Mouse (Mus musculus): ENCODE results near the gene Gm20388. TPM values are rescaled to one million over a fixed set of nuclear protein-coding genes. Genes with fewer than 3 reads are reported as not detected.

Gm20388 gene
- polyA plus RNA-seq, 1 experiment from 2014 or later, result not detected

GRCm38 (mm10) chr8:123992587-123992986 lies 4081.9 kb downstream of the Gm20388 start:
- H3K4me2 ChIP-seq (ENCODE audit: low read length), result no peak overlapping the region
- no peak overlapping the region for H3K4me3 ChIP-seq (ENCODE audit: control insufficient read depth in 1 of 2, insufficient read depth in 1 of 2, low read depth in 1 of 2, low read length in 2 of 2)
- peaks cover 27% of the 10 kb centered on the region for H3K36me3 ChIP-seq (ENCODE audit: control insufficient read depth, insufficient read depth, low read length)
- H3K27ac ChIP-seq (replicated peaks in 1 of 2; ENCODE audit: control insufficient read depth in 1 of 2, insufficient read depth in 1 of 2, low read depth in 2 of 2, low read length in 2 of 2), result no peak overlapping the region
- no peak for ATAC-seq (ENCODE audit: insufficient number of reproducible peaks, insufficient read depth, low FRiP score, low read depth)
- H3K4me1 ChIP-seq (ENCODE audit: control insufficient read depth in 2 of 2, insufficient read depth in 2 of 2, low read length in 2 of 2), result peaks cover 14 to 23% of the 10 kb centered on the region in 2 experiments
- no peaks in the 10 kb centered on the region for H3K9me3 ChIP-seq (ENCODE audit: control insufficient read depth, low read length)
- no peaks in the 10 kb centered on the region for H3K27me3 ChIP-seq (ENCODE audit: control insufficient read depth, insufficient read depth, low read length)
- H3K9ac ChIP-seq (ENCODE audit: low read length), result no peak overlapping the region
- 63% methylated on average over 8 of the region's 8 CpGs for WGBS

DNA sequence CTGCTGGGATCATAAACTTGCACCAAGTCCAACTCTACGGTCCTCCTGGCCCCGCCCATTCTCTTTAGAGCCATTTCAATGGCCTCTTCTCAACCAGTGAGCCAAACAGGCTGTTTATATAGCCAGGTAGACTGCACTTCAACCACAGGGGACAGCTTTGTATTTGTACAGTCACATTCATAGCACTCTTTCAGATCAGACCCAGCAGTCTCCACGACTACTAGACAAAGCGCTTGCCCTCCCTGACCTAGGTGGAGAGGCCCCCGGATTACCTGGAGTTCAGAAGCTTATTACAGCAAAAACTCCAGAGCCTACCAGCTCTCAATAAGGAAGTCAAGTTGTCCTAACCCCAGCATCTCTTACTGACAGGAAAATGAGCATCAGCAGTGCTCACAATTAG lies 4083.0 kb downstream of the Gm20388 start:
- ATAC-seq (ENCODE audit: insufficient number of reproducible peaks, insufficient read depth, low FRiP score, low read depth), result no peak
- Histone ChIP-seq H3K27ac (replicated peaks in 1 of 2; ENCODE audit: control insufficient read depth in 1 of 2, insufficient read depth in 1 of 2, low read depth in 2 of 2, low read length in 2 of 2) (no peak overlapping the region), H3K4me1 (ENCODE audit: control insufficient read depth in 2 of 2, insufficient read depth in 2 of 2, low read length in 2 of 2) (peaks cover 12 to 22% of the 10 kb centered on the region in 2 experiments), H3K4me3 (ENCODE audit: control insufficient read depth in 1 of 2, insufficient read depth in 1 of 2, low read depth in 1 of 2, low read length in 2 of 2) (no peak overlapping the region), H3K9ac (ENCODE audit: low read length) (no peak overlapping the region), H3K9me3 (ENCODE audit: control insufficient read depth, low read length) (no peaks in the 10 kb centered on the region), H3K4me2 (ENCODE audit: low read length) (no peak overlapping the region), H3K36me3 (ENCODE audit: control insufficient read depth, insufficient read depth, low read length) (peaks cover 36% of the 10 kb centered on the region), H3K27me3 (ENCODE audit: control insufficient read depth, insufficient read depth, low read length) (no peaks in the 10 kb centered on the region)
- WGBS, result 87% methylated on average over 5 of the region's 5 CpGs

DNA sequence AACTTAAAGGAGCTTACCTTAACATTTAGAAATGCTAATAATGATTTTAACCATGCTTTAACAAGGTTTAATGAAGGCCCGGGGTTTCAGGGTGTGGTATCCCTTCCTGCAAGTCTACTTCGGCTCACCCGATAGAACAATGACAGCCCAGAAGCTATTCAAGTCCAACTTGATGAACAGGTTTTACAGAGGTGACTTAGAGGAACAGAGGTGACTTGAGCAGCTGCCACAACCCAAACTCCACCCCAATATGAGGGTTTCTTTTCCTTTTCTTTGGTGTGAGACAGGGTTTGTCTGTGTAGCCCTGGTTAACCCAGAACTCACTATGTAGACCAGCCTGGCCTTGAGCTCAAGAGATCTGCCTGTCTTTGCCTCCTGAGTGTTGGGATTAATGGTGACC lies 4083.4 kb downstream of the Gm20388 start:
- H3K4me1 ChIP-seq (ENCODE audit: control insufficient read depth in 2 of 2, insufficient read depth in 2 of 2, low read length in 2 of 2), result peaks cover 8 to 18% of the 10 kb centered on the region in 2 experiments
- ATAC-seq (ENCODE audit: insufficient number of reproducible peaks, insufficient read depth, low FRiP score, low read depth), result no peak
- no peak overlapping the region for H3K4me2 ChIP-seq (ENCODE audit: low read length)
- WGBS, result 93% methylated on average over 3 of the region's 3 CpGs
- no peak overlapping the region for H3K27ac ChIP-seq (replicated peaks in 1 of 2; ENCODE audit: control insufficient read depth in 1 of 2, insufficient read depth in 1 of 2, low read depth in 2 of 2, low read length in 2 of 2)
- H3K27me3 ChIP-seq (ENCODE audit: control insufficient read depth, insufficient read depth, low read length), result no peaks in the 10 kb centered on the region
- no peak overlapping the region for H3K9ac ChIP-seq (ENCODE audit: low read length)
- H3K36me3 ChIP-seq (ENCODE audit: control insufficient read depth, insufficient read depth, low read length), result peaks cover 40% of the 10 kb centered on the region
- no peak overlapping the region for H3K4me3 ChIP-seq (ENCODE audit: control insufficient read depth in 1 of 2, insufficient read depth in 1 of 2, low read depth in 1 of 2, low read length in 2 of 2)
- no peaks in the 10 kb centered on the region for H3K9me3 ChIP-seq (ENCODE audit: control insufficient read depth, low read length)

DNA sequence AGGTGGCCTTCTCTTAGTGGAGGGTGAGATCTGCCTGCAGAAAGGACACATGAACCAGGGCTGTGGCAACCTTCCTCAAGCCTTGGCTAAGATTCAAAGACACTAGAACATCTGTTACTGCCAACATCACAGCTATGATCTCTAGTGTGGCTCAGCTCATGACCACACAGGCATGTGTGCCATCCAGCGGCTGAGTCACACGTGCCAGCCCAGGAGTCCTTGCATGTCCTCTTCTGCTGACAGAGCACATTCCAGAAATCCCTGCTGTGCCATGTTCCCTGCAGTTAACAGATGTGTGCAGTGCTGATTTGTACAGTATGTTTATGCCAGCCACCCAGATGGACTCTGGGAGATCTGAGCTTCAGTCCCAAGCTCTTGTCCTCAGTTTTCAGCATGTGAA lies 4088.9 kb downstream of the Gm20388 start:
- 69% methylated on average over 2 of the region's 2 CpGs for WGBS
- H3K36me3 ChIP-seq (ENCODE audit: control insufficient read depth, insufficient read depth, low read length), result peaks cover 86% of the 10 kb centered on the region

GRCm38 (mm10) chr8:124002546-124003108 lies 4092.0 kb downstream of the Gm20388 start:
- WGBS, result 89% methylated on average over 10 of the region's 10 CpGs
- ATAC-seq (ENCODE audit: insufficient number of reproducible peaks, insufficient read depth, low FRiP score, low read depth), result peak; percentile 43; the same call in 1 of the 2 replicates
- Histone ChIP-seq H3K9ac (ENCODE audit: low read length) (no peak overlapping the region; the same call in 1 of the 2 replicates), H3K9me3 (ENCODE audit: control insufficient read depth, low read length) (no peaks in the 10 kb centered on the region), H3K4me3 (ENCODE audit: control insufficient read depth in 1 of 2, insufficient read depth in 1 of 2, low read depth in 1 of 2, low read length in 2 of 2) (no peak overlapping the region), H3K27me3 (ENCODE audit: control insufficient read depth, insufficient read depth, low read length) (no peaks in the 10 kb centered on the region), H3K27ac (replicated peaks in 1 of 2; ENCODE audit: control insufficient read depth in 1 of 2, insufficient read depth in 1 of 2, low read depth in 2 of 2, low read length in 2 of 2) (no peak overlapping the region), H3K36me3 (ENCODE audit: control insufficient read depth, insufficient read depth, low read length) (peaks cover 97% of the 10 kb centered on the region), H3K4me2 (ENCODE audit: low read length) (no peak overlapping the region), H3K4me1 (ENCODE audit: control insufficient read depth in 2 of 2, insufficient read depth in 2 of 2, low read length in 2 of 2) (peaks cover 0 to 7% of the 10 kb centered on the region in 2 experiments; a peak in 1 of 4 replicates)

More for the DNA sequence above, 4088.9 kb downstream of the Gm20388 start:
- 0 out of 4 replicates have a peak overlapping the region, but pooled peaks of 1 of the 2 experiments have one; percentile 14 for H3K27ac ChIP-seq (replicated peaks in 1 of 2; ENCODE audit: control insufficient read depth in 1 of 2, insufficient read depth in 1 of 2, low read depth in 2 of 2, low read length in 2 of 2)
- H3K4me2 ChIP-seq (ENCODE audit: low read length), result no peak overlapping the region
- no peak for ATAC-seq (ENCODE audit: insufficient number of reproducible peaks, insufficient read depth, low FRiP score, low read depth)
- no peaks in the 10 kb centered on the region for H3K9me3 ChIP-seq (ENCODE audit: control insufficient read depth, low read length)
- no peaks in the 10 kb centered on the region for H3K27me3 ChIP-seq (ENCODE audit: control insufficient read depth, insufficient read depth, low read length)
- no peak overlapping the region for H3K9ac ChIP-seq (ENCODE audit: low read length)
- peaks cover 0 to 7% of the 10 kb centered on the region in 2 experiments; a peak in 1 of 4 replicates for H3K4me1 ChIP-seq (ENCODE audit: control insufficient read depth in 2 of 2, insufficient read depth in 2 of 2, low read length in 2 of 2)
- no peak overlapping the region for H3K4me3 ChIP-seq (ENCODE audit: control insufficient read depth in 1 of 2, insufficient read depth in 1 of 2, low read depth in 1 of 2, low read length in 2 of 2)

- 91% methylated on average over 6 of the region's 6 CpGs for WGBS
- peaks cover 69% of the 10 kb centered on the region for H3K36me3 ChIP-seq (ENCODE audit: control insufficient read depth, insufficient read depth, low read length)
- no peak overlapping the region for H3K4me3 ChIP-seq (ENCODE audit: control insufficient read depth in 1 of 2, insufficient read depth in 1 of 2, low read depth in 1 of 2, low read length in 2 of 2)
- H3K4me1 ChIP-seq (ENCODE audit: control insufficient read depth in 2 of 2, insufficient read depth in 2 of 2, low read length in 2 of 2), result peaks cover 5 to 9% of the 10 kb centered on the region in 2 experiments; a peak in 3 of 4 replicates
- ATAC-seq (ENCODE audit: insufficient number of reproducible peaks, insufficient read depth, low FRiP score, low read depth), result no peak
- H3K4me2 ChIP-seq (ENCODE audit: low read length), result no peak overlapping the region
- no peak overlapping the region for H3K27ac ChIP-seq (replicated peaks in 1 of 2; ENCODE audit: control insufficient read depth in 1 of 2, insufficient read depth in 1 of 2, low read depth in 2 of 2, low read length in 2 of 2)
- no peak overlapping the region for H3K9ac ChIP-seq (ENCODE audit: low read length)
- H3K9me3 ChIP-seq (ENCODE audit: control insufficient read depth, low read length), result no peaks in the 10 kb centered on the region
- no peaks in the 10 kb centered on the region for H3K27me3 ChIP-seq (ENCODE audit: control insufficient read depth, insufficient read depth, low read length)
Observed at GRCm38 (mm10) chr8:124007829-124008228, 4097.2 kb downstream of the Gm20388 start.

DNA sequence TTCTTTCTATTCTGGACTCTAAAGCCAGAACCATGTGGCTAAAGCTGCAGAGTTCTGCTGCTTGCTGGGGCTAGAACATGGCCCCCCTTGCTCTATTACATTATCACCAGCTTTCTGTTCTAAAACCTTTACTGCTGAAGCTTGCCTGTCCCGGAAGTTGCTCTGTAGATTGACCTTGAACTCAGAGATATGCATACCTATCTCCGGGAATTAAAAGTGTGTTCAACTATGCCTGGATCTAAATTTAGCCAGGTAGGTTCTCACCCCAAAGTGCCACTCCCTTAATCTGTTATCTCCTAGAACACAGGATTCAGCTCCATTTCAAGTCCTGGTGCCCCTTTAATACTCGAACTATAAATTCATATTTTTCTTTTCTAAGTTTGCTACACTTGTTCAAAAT lies 4100.9 kb downstream of the Gm20388 start:
- H3K4me3 ChIP-seq (ENCODE audit: control insufficient read depth in 1 of 2, insufficient read depth in 1 of 2, low read depth in 1 of 2, low read length in 2 of 2), result no peak overlapping the region
- no peak overlapping the region for H3K9ac ChIP-seq (ENCODE audit: low read length)
- H3K27ac ChIP-seq (replicated peaks in 1 of 2; ENCODE audit: control insufficient read depth in 1 of 2, insufficient read depth in 1 of 2, low read depth in 2 of 2, low read length in 2 of 2), result peak overlapping the region; percentile 70 to 77
- ATAC-seq (ENCODE audit: insufficient number of reproducible peaks, insufficient read depth, low FRiP score, low read depth), result no peak
- no peaks in the 10 kb centered on the region for H3K9me3 ChIP-seq (ENCODE audit: control insufficient read depth, low read length)
- no peaks in the 10 kb centered on the region for H3K27me3 ChIP-seq (ENCODE audit: control insufficient read depth, insufficient read depth, low read length)
- 27% methylated on average over 3 of the region's 3 CpGs for WGBS
- H3K4me1 ChIP-seq (ENCODE audit: control insufficient read depth in 2 of 2, insufficient read depth in 2 of 2, low read length in 2 of 2), result peaks cover 5 to 12% of the 10 kb centered on the region in 2 experiments; a peak in 3 of 4 replicates
- peaks cover 31% of the 10 kb centered on the region for H3K36me3 ChIP-seq (ENCODE audit: control insufficient read depth, insufficient read depth, low read length)
- H3K4me2 ChIP-seq (ENCODE audit: low read length), result peak overlapping the region; percentile 34

All from heart, embryonic 14.5 days (tissue).